Mouse (Mus musculus): ENCODE measurements at regions not wholly inside any gene's neighbourhood (a gene's known extent, or its start where the extent isn't known, plus 50 kb on each side); places are given as distances from the start of the nearest gene placed in this dataset.
A peak's percentile ranks its signal among the peaks of the same experiment; 100 is the strongest.

DNA sequence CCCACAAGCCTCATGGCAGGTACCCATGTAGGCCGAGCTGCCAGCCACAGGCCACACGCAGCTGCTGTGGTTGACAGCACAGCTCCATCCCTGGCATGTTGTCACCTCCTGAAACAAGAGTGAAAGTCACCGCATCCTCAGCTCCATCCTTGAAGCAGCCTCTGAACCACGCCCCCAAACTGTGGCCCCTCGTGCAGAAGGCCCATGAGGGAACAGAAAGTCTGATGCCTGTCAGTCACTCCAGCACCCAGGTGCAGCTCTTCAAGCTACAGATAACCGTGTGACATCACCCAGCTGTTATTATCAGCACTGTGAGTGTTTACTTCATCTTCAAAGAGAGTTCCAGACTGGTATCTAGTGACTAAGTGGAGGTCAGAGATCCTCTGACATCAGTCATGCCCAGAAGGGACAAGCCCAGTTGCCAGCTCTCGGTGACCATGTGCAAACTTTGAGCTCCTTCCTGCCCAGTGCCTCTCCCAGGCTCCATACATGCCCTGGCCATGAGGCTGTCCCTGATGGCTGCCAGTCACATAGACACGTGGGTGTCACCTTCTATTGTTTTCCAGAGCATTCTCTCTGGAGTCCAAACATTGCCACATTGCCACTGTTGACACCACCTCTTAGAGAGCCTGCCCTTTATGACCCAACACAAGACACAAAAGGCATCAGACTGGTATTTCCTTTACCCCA lies 97.8 kb downstream of the Tomm20 start:
- no peaks in the 10 kb centered on the region for H3K9me3 ChIP-seq (ENCODE audit: low read depth, low read length)
- H3K36me3 ChIP-seq (ENCODE audit: insufficient read depth): no peaks in the 10 kb centered on the region
- no peak overlapping the region for H3K4me3 ChIP-seq (ENCODE audit: low read depth, low read length)
- no peak overlapping the region for H3K4me2 ChIP-seq
- H3K9ac ChIP-seq: no peak overlapping the region
- DNase-seq (no peak), ATAC-seq (ENCODE audit: insufficient read depth) (no peak)
- no peaks in the 10 kb centered on the region for H3K27me3 ChIP-seq (ENCODE audit: insufficient read depth, low read length)
- TF ChIP-seq CTCF (IDR thresholded peaks at IDR 0.05; ENCODE audit: low read depth): no peak
- H3K27ac ChIP-seq (ENCODE audit: low read depth): 0 out of 2 replicates have a peak overlapping the region, but pooled peaks have one; percentile 12
- 21% methylated on average over 8 of the region's 8 CpGs for WGBS
- H3K4me1 ChIP-seq (ENCODE audit: insufficient read depth): peaks cover 15% of the 10 kb centered on the region

DNA sequence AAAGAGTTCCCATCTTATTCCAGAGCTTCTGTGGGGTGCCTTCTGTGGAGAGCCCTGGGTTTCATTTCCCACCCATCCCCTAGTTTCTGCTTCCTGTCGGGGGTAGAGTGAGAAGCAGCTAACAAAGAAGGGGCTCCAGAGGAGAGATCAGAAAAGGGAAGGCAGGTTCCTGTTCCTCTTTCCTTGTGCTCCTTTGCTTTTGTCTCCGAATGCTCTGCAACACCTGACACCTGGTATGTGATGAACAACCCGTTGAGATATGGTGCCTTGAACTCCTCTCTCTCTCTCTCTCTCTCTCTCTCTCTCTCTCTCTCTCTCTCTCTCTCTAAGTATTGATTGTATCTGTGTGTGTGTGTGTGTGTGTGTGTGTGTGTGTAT lies 99.5 kb downstream of the Tomm20 start:
- 44% methylated on average over 3 of the region's 3 CpGs for WGBS
- H3K4me2 ChIP-seq: no peak overlapping the region
- TF ChIP-seq CTCF (IDR thresholded peaks at IDR 0.05; ENCODE audit: low read depth): no peak
- H3K9ac ChIP-seq: no peak overlapping the region
- H3K36me3 ChIP-seq (ENCODE audit: insufficient read depth): no peaks in the 10 kb centered on the region
- no peaks in the 10 kb centered on the region for H3K9me3 ChIP-seq (ENCODE audit: low read depth, low read length)
- ATAC-seq (ENCODE audit: insufficient read depth) (no peak), DNase-seq (no peak)
- no peak overlapping the region for H3K4me3 ChIP-seq (ENCODE audit: low read depth, low read length)
- H3K27me3 ChIP-seq (ENCODE audit: insufficient read depth, low read length): no peaks in the 10 kb centered on the region
- H3K4me1 ChIP-seq (ENCODE audit: insufficient read depth): peaks cover 15% of the 10 kb centered on the region
- H3K27ac ChIP-seq (ENCODE audit: low read depth): no peak overlapping the region

DNA sequence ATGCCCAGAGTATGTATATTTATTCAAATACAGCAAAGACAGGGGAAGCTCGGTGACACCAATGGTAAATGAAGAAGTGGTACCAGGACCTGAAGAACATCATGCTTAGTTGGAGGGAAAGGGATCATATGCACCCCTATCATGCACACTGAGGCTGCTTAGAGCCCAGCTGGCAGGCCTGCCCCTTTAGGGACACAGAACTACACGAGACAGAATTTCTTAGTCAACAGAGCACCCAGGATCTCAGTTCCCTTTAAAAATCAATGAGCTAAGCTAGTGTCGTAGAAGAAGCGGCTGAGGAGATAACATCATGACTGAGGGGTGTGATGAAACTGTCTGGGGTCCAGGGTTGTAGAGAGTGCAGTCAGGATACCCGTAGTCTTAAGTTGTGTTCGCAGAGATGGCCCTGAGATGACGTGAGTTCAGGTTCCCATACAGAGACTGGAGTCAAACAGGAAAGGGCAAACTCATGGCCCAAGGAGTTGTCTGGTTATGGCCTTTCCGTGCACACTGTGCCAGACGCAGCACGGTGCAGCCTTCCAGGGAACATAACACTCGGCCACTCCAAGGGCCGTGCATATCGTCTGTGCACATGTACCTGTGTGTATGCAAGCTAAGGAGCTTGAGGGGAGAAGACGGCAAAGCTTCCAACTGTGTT lies 100.0 kb downstream of the Tomm20 start:
- no peak overlapping the region for H3K4me3 ChIP-seq (ENCODE audit: low read depth, low read length)
- H3K36me3 ChIP-seq (ENCODE audit: insufficient read depth): no peaks in the 10 kb centered on the region
- 69% methylated on average over 14 of the region's 14 CpGs for whole genome bisulfite sequencing

DNA sequence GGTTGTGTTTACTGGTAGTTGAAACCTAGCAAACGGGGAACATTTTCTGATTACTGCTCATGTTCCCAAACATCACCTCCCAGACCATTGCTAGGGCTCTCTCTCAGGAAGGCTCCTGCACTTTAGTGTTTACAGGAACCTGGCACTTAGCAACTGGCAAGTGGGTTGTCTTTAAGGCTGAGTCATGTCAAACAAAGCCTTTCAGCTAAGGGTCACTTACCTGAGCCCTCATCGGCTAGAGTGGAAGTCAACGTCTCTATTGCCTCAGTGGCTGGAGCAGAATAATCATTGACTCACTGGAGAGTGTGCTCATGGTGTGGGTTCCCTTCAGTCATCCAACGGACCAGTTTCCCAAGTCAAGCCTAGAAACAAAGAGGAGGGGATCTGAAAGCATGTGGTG lies 101.0 kb downstream of the Tomm20 start:
- peak overlapping the region; percentile 71; the same call in 1 of the 2 replicates for H3K27ac ChIP-seq (ENCODE audit: low read depth)
- peak; percentile 59 for DNase-seq
- 50% methylated on average over 4 of the region's 4 CpGs for WGBS

More for the DNA sequence above, 100.0 kb downstream of the Tomm20 start:
- Histone ChIP-seq H3K4me1 (ENCODE audit: insufficient read depth) (peaks cover 15% of the 10 kb centered on the region), H3K9me3 (ENCODE audit: low read depth, low read length) (no peaks in the 10 kb centered on the region), H3K9ac (no peak overlapping the region), H3K4me2 (no peak overlapping the region), H3K27me3 (ENCODE audit: insufficient read depth, low read length) (no peaks in the 10 kb centered on the region), H3K27ac (ENCODE audit: low read depth) (peak overlapping the region; percentile 71; the same call in 1 of the 2 replicates)
- DNase-seq (no peak), ATAC-seq (ENCODE audit: insufficient read depth) (no peak)
- TF ChIP-seq CTCF (IDR thresholded peaks at IDR 0.05; ENCODE audit: low read depth): no peak

DNA sequence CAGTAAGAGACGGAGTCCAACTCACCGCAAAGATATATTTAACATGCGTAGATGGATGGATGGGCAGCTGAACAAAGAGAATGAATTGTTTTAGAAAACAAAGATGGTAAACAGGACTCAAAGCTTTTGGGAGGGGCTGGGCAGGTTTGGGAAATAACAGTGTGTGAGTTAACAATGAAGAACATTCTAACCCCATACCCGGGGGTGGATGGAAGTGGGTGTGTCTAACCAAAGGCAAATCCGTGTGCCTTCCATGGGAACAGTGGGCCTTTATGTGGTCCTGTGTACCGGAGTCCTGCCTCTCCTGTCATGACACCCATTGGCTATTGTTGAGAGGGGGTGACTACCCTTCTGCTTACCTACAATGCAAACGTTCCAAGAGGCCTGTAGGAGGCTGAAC lies 104.5 kb downstream of the Tomm20 start:
- peaks cover 33% of the 10 kb centered on the region for H3K4me1 ChIP-seq (ENCODE audit: insufficient read depth)
- H3K27ac ChIP-seq (ENCODE audit: low read depth): no peak overlapping the region
- H3K27me3 ChIP-seq (ENCODE audit: insufficient read depth, low read length): no peaks in the 10 kb centered on the region
- no peak overlapping the region for H3K4me3 ChIP-seq (ENCODE audit: low read depth, low read length)
- TF ChIP-seq CTCF (IDR thresholded peaks at IDR 0.05; ENCODE audit: low read depth): no peak
- no peaks in the 10 kb centered on the region for H3K36me3 ChIP-seq (ENCODE audit: insufficient read depth)
- 71% methylated on average over 7 of the region's 7 CpGs for WGBS
- H3K4me2 ChIP-seq: no peak overlapping the region
- ATAC-seq (ENCODE audit: insufficient read depth): no peak
- no peak for DNase-seq
- H3K9ac ChIP-seq: no peak overlapping the region
- no peaks in the 10 kb centered on the region for H3K9me3 ChIP-seq (ENCODE audit: low read depth, low read length)

More for the DNA sequence above, 101.0 kb downstream of the Tomm20 start:
- Histone ChIP-seq H3K9ac (no peak overlapping the region), H3K4me1 (ENCODE audit: insufficient read depth) (peaks cover 14% of the 10 kb centered on the region), H3K4me3 (ENCODE audit: low read depth, low read length) (no peak overlapping the region), H3K27me3 (ENCODE audit: insufficient read depth, low read length) (no peaks in the 10 kb centered on the region), H3K9me3 (ENCODE audit: low read depth, low read length) (no peaks in the 10 kb centered on the region), H3K36me3 (ENCODE audit: insufficient read depth) (no peaks in the 10 kb centered on the region), H3K4me2 (no peak overlapping the region)
- no peak for ATAC-seq (ENCODE audit: insufficient read depth)
- TF ChIP-seq CTCF (IDR thresholded peaks at IDR 0.05; ENCODE audit: low read depth): no peak

DNA sequence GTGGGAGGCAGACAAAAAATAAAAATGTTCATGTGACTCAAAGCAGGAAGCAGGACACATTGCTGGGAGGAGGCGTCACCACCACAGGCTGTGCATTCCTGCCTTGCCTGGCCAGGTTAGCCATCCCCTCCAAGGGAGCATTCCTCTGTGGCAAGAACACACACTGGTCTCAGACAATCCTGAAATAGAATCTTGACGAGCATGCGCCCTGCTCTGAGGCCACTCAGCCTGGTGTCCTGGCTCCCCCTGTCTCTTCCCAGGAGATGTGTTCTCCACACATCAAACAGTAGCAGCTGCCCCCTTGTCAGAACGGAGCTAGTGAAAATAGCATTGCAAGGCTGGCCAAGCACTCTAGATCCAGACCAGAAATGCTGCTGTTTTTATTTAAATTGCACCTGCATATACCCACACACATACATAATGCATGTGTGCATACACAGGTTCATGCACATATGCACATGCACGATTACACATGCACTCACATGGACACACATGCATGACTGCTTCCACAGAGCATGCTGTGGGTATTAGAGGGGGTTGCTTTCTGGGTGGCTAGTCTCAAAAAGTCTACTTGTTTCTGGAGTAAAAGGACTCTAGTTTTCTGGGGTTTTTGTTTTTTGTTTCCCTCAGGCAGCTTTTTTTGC lies 105.8 kb downstream of the Tomm20 start:
- H3K4me2 ChIP-seq: peak overlapping the region; percentile 50
- H3K36me3 ChIP-seq (ENCODE audit: insufficient read depth): no peaks in the 10 kb centered on the region
- H3K27ac ChIP-seq (ENCODE audit: low read depth): peak overlapping the region; percentile 94
- peak overlapping the region; percentile 29 for H3K9ac ChIP-seq
- H3K4me1 ChIP-seq (ENCODE audit: insufficient read depth): peaks cover 45% of the 10 kb centered on the region
- WGBS: 17% methylated on average over 5 of the region's 5 CpGs
- H3K27me3 ChIP-seq (ENCODE audit: insufficient read depth, low read length): no peaks in the 10 kb centered on the region
- TF ChIP-seq CTCF (IDR thresholded peaks at IDR 0.05; ENCODE audit: low read depth): peak; percentile 79
- H3K4me3 ChIP-seq (ENCODE audit: low read depth, low read length): no peak overlapping the region
- DNase-seq: peak; percentile 87
- ATAC-seq (ENCODE audit: insufficient read depth): peak; percentile 89
- H3K9me3 ChIP-seq (ENCODE audit: low read depth, low read length): no peaks in the 10 kb centered on the region
